Mouse (Mus musculus): ENCODE measurements around the gene Traf2.
"Not testable (repeated sequence)": the region's sequence is repeated elsewhere in the genome, so short reads cannot be mapped to it uniquely, and the experiment has no call there.

Traf2 gene

DNA sequence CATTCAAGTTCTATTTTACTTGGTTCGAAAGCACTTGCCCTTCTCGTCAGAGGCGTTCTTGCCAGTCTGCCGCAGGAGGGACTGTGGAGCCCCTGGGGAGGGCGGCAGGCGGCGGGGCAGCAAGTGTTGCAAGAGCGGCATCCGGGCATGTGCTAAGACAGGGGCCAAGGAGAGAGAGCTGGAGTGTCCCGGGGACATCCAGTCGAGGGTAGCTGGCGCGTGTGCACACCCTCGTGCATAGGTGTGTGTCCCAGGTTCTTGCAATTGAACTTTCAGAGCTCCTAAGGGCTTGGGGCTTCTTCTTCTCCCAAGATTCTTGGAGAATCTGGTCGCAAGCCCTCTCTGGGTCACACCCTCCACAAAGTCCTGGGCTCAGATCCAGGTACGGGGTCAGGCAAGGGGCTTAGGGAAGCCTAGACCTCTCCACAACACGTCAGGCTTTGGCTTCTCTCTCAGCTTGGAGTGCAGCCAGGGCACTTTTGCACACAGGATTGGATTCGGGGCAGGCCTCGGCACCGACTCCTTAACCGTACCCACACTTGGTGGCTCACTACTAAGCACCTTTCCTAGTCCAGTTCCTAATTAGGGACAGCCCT is 28.8 kb upstream of the Traf2 start:
- DNase-seq, result peak; percentile 30

DNA sequence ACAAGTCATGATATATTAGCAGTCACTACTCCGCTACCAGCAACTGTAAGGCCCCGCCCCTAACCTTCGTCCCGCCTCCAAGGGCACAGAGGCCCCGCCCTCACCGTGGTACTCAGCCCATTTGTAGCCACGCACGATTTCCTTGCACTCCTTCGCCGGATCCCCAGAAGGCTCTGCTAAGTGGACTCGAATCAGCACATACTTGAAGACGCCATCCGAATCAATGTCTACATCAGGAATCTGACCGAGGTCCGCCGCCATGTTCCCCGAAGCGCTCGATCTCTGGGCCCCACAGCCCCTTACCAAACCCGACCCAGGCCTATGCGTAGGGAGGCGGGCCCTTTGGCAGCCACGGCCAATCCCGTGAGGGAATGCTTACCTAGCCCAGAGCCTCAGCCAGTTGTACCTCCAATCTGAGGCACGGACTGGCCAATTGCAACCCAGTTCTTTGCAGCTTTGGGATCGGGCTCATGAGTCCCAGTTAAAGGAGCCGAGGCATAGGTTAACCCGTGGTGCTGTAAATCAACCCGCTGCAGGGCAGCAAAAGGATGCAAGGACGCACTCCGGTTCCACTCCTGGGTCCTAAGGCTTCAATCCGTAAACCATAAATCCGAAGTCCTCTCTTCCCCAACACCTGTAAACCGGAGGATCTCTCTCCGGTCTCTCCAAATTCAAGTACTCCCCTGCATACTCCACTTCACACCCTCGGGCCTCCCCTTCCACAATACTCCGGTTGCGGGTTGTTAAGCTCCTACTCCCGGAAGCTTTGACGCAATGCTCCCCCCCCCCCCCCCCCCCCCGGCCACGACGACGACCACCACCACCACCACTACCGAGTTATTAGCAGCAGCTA is 28.1 kb upstream of the Traf2 start, which contains the start of the genes Mamdc4 and Phpt1:
Gene Mamdc4, minus strand, starts transcription at position 267 of the 853 bp plus-strand sequence.
Gene Phpt1, minus strand, starts transcription at position 646 of the 853 bp plus-strand sequence.
- peak; percentile 99 for DNase-seq

DNA sequence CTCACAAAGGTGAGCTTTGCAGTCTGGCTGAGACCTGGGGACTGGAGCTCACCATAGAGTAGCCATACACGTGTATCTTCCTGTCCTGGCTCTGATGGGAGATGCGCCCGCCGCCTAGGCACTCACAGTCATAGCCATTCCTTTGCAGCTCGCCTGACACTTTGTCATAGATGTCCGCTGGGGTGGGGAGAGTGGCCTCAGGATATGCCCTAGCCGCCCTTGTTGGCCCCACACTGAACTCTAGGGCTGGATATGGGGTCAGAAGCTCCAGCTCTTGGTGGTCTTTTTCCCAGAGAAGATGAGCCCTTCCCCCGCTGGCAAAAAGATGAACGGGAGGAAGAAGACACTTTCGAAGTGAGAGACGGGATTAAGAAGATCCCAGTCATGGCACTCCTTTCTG is 27.4 kb upstream of the Traf2 start:
- DNase-seq, result no peak

DNA sequence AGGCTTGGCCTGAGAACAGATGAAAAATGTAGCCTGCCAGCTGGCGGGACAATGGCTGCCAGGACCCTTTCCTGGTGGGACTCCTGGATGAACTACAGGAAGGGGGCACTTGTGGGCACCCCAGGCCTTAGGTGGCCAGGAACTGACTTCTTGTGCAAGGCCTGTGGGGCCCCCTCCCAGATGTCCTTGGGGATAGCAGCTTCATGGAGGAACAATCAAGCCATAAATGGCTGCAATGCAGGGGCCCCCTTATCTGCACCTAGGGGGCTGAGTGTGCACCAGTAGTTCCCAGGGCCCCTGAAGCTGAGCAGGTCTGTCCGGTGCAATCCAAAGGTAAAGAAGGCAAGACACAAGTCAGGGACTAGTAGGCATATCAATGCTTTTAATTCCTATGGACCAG is 26.3 kb upstream of the Traf2 start:
- no peak for DNase-seq

DNA sequence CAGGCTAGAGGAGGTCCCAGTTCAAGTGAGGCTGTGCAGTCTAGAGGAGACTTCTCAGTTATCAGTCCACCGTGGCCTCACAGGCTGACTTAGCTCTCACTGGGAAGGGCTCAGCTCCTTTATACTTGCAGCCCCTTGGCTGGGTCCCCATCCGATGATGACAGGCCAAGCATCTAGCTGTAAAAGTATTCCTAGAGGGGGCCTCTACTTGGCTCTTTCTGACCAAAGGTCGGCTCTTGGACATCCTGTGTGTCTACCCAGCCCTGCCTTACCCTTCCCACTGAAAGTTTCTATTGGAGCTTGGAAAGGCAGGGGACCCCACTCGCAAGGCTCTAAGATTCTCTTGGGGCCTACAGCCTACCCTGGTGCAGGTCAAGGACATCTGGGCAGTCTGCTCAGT is 24.5 kb upstream of the Traf2 start:
- no peak for DNase-seq

DNA sequence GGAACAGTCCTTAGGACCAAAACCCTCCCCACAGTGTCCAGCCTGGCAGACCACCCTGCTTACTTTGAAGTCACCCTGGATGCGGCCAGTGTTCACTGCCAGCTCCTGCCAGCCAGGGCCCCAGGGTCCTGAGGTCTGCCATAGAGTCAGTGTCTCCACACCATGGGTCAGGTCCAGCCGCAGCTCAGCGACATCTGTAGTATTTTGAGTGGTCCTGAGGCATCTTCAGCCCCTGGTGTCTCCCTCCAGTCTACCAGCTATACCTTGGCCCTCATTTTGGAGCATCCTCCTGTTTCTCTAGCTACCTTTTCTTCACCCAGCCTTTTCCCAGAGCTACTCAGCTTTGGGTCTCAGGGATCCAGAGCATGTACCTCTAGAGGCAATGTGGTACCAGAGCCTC is 22.6 kb upstream of the Traf2 start:
- no peak for DNase-seq

DNA sequence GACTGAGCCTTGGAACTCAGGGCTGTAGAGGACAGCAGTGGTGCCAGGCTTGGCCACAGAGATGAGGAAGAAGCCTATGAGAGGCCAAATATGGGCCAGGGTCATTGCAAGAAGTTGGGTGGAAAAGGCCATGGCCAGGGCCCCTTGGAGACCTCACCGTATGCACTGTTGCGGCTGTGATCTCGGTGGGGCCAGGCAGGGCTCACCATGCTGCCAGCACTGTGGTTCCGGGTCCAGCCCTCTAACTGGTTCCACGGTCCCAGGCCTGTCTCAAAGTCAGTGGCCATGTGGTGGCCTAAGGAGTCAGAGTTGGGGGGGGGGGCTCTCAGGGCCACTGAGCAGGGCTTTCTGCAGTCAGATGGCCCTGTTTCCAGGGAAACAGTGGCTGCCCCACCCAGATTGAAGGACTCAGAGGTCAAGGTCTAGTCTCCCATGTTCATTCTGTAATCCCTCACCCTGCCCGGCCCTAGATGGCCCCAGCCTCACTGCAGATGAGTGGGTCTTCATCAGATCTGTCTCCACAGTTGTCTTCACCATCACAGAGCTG is 21.8 kb upstream of the Traf2 start:
- no peak for DNase-seq

DNA sequence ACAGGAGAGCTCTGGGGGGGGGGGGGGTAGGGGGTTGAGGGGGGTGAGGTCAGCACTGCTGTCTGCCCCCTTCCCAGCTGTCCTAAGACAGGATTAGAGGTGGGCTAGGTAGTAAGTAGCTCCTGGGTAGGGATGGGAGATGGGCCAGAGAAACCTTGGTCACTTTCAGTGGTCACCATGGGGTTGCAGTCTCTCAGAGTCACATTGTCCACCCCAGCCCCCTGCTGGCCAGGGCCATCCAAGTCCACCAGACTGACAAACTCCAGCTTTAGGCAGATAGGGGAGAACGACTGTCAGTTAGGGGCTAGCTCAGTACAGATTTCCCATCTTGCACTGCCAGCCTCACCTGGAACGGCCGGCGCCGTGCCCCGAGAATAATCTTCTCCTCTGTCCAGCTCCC is 19.8 kb upstream of the Traf2 start:
- no peak for DNase-seq

DNA sequence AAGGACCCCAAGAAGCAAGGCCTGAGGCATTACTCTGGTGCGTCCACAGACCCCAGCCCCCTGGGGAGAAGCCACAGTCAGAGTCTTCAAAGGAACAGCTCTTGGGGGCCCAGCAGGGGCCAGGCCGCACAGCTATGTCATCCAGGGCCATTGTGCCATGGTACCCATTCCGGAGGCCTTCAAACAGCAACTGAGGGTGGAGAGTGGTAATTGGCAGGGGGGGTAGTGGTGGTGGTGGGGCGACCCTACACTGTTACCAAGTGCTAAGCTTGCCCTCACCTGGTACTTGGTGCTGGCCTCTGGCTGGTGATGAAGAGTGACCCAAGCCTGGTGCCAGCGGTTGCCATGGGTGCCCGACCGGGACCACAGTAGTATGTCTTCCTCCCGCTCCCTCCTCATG is 19.0 kb upstream of the Traf2 start:
- DNase-seq, result no peak

DNA sequence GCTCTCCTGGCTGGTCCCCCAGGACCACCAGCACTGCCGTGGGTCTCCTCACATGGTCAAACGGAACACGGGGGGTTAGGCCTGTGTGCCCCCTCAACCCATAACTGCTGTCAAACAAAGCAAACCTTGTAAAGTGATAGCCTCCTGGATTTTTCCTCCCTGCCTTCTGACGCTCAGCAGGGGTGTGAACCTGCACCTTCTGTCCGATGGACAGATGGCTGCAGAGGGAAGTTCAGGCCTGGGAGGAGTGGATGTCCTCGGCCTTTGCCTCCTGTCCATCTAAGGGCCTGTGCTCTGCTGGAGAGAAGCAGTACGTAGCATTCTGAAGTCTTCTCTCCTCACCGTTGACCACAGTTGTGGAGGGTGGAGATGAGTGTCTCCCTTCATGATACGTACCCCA is 15.2 kb upstream of the Traf2 start:
- DNase-seq, result no peak

DNA sequence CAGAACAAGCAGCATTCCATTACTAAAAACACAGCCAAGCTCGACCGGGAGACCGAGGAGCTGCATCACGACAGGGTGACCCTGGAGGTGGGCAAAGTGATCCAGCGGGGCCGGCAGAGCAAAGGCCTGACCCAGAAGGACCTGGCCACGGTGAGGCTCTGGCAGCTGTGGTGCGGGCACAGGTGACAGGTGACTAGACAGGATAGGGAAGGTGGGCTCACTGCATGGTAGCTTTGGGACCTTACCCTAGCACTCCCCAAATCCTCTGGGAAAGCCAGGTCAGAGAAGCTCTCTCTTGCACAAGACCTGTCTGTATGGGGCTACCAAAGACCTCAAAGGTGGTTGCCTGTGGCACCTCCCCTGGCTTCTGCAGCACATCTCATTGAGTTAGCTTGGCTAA is 13.8 kb upstream of the Traf2 start:
- no peak for DNase-seq

DNA sequence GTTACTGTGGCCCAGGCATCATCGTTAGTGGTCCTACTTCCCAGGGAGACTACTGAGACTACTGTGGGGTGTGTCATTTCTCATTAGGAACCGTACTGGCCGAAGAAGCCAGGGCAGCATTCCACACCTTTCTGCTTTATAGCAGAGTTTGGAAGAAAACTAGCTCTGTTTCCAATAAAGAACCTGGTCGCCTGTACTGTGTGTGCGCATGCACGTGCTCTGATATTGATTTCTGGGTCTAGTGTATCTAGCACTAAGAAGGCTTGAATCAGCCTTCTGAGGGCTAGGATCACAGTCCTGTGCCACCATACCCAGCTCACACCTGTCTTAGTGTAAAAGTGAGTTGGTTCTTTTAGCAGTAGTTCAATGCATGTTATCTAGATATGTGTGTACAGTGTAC is 12.0 kb upstream of the Traf2 start:
- DNase-seq, result no peak

DNA sequence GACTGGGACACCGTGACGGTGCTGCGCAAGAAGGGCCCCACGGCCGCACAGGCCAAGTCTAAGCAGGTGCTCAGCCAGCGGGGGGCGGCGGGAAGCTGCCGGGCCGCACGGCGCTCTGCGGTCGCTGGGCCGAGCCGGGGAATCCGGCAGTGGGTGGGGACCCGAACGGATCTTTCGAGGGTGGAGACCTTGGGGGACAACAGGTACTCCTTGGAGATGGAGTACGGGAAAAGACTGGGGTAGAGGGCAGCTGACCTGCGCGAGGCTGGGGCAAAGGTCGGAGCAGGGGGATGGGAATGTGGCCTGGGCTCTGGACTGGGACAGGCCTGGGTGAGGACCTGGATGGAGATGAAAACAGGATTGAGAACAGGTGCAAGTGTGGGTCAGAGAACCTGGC is 11.2 kb upstream of the Traf2 start:
- peak; percentile 74 for DNase-seq

DNA sequence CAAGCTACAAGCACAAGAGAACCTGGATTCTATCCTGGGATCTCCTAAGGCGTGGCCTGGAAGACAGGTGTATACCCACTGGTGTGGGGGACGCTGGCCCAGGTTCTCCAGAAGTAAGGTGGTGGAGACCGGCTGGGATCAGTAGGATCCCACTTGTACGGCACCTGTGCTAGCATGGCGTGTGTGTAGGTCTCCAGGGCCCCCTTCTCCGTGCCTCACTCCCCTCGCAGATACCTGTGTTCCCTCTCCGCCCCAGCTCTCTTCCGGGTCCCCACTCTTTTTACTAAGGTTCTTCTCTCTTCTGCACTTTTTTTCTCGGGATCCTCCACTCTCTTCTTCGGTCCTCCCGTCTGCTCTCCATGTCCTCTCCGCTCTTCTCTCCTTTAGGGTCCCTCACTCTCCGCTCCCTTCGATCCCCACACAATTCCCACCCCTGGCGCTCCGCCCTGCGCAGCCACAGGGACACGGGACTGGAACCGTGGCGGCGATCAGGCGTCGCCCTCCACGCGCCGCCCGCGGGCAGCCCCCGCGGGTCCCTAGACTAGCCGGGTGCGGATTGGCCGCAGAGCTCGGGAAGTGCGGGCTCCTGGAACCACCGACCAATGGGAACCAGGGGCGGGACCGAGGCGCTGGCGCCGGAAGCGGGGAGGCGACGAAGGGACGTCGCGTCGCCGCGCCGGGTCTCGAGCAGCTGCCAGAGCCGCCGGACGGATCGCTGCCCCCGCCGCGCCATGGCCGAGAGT is 10.7 kb upstream of the Traf2 start, which contains the start of gene Edf1:
Gene Edf1, plus strand, starts transcription at position 627 of the 743 bp plus-strand sequence.
- peak; percentile 94 for DNase-seq

DNA sequence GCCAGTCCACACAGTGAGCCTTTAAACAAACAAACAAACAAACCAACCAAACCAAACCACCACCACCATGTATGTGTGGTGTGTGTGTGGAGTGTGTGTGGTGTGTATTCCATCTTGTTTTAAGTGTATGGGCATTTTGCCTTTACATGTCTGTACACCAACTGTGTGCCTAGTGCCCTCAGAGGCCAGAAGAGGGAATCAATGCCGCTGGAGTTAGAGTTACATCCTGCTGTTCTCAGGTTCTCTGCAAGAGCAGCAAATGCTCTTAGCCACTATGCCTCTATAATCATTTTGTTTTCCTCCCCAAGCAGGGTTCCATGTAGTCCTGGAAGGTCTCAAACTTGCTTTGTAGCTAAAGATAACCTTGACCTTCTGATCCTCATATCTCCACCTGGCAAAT is 9.6 kb upstream of the Traf2 start:
- no peak for DNase-seq

DNA sequence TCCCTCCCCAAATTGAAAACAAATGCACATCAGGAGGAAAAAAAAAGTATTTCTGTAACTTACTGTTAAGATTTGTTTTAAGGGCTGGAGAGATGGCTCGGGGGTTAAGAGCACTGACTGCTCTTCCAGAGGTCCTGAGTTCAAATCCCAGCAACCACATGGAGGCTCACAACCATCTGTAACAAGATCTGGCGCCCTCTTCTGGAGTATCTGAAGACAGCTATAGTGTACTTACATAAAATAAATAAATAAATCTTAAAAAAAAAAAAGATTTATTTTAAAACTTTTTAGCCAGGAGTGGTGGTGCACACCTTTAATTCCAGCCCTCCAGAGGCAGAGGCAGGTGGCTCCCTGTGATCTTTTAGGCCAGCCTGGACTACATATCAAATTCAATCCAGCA is 8.7 kb upstream of the Traf2 start:
- DNase-seq, result not testable (repeated sequence)

DNA sequence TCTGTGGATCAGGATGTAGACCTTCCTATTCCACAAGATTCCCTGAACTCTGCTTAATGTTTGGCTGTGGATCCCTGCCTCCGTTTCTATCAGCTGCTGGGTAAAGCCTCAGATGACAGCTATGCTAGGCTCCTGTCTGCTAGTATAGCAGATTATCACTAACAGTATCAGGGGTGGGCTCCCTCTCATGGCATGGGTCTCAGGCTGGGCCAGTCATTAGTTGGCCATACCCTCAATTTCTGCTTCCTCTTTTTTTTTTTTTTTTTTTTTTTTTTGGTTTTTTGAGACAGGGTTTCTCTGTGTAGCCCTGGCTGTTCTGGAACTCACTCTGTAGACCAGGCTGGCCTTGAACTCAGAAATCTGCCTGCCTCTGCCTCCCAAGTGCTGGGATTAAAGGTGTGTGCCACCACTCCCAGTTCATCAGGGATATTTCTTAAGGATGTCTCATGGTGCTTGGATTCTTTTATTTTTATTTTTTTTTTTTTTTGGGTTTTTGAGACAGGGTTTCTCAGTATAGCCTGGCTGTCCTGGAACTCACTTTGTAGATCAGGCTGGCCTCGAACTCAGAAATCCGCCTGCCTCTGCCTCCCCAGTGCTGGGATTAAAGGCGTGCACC is 6.5 kb upstream of the Traf2 start:
- not testable (repeated sequence) for DNase-seq

DNA sequence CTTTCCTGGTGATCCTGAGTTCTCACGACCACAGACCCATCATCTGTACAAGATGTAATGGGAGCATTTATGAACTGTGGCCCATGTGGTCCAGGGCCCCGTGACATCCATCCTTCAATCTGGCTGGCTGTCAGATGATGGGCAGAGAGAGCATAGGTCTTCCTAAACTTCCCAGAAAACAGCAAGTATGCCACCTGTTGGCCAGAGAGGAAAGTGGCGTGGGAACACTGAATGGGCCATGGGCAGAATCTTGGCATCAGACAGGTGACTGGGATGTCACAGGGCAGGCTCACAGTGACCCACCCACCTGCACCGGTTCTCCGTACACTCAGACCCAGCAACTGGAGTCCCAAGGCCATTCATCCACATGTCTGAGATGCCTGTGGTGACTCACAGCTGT is 4.4 kb upstream of the Traf2 start:
- DNase-seq, result peak; percentile 67

DNA sequence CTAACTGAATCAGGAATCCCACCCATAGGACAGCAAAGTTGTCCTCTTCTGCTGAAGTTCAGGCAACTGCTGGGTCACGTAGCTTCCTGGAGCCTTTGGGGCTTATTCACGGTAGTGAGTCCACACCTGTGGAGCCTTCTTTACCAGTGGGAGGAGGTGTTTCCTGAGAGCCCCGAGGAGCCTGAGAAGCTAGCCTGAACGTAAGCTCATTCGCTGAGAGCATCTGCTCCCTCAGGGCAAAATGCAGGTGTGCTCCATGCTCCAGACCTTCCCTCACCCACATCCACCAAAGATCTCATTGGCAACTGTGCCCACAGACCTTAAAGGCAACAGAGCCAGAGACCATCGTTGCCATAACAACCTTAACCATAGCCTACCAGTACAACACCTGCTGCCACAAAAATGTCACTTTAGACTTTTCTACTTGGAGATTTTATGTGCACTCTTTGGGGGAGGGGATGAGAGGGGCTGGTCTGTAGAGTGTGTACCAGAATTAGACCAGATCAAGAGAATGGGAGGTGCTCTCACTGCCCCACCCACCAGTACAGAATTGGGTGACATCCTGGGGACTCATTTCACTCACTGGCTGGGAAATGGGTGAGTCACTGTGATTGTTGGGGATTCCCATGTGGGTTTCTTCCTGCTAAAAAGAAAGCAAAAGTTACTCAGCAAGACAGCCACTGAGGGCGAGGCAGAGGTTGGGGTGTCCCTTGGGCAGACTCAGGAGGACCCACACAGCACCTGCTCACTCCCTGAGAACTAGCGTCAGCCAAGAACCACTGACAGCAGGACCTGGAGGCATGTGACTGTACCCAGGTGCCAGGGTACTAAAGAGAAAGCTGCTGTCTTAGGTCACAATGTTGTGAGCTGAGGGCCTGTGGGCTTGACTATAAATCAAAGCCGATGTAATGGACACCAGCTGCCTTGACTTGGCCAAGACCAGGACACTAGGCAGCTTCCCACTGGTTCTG is 2.6 kb upstream of the Traf2 start:
- peak; percentile 16 for DNase-seq

DNA sequence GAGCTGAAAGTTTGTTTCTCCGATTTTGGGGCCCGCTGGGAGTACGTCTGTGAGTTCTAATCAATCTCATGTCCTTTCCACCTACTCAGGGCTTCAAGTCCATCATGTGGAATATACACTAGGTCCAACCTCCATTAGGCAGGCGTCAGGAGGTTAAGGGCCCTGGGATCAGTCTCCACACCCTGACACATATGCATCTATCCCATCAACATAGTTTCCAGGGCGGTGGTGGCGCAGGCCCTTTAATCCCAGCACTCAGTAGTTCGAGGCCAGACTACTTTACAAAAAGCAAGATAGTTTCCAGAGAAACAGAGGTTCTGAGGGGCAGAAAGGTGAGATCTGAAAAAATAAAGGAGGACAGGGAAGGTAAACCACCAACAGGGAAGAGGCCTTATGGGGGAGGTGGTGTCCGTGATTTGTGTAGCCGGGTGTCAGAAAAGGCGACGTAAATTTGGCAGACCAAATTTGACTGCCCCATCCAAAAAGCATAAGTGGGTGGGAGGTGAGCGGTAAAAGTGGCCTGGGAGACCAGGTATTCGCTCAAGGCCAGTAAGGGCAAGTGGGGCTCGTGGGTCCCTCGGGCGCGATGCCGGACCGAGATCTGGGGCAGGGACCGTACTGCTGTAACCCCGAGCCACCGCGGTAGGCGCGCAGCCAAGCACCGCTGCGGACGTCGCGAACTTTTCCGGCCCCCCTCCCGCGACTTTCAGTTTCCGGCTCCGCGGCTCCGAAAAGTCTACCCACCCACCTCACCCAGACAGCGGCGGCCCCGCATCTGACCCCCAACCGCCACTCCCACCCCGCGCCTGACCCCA is 537 bp downstream of the Traf2 start:
- DNase-seq, result no peak
